ENCODE assay signal across 8 mouse cellular contexts in the genomic region with DNA sequence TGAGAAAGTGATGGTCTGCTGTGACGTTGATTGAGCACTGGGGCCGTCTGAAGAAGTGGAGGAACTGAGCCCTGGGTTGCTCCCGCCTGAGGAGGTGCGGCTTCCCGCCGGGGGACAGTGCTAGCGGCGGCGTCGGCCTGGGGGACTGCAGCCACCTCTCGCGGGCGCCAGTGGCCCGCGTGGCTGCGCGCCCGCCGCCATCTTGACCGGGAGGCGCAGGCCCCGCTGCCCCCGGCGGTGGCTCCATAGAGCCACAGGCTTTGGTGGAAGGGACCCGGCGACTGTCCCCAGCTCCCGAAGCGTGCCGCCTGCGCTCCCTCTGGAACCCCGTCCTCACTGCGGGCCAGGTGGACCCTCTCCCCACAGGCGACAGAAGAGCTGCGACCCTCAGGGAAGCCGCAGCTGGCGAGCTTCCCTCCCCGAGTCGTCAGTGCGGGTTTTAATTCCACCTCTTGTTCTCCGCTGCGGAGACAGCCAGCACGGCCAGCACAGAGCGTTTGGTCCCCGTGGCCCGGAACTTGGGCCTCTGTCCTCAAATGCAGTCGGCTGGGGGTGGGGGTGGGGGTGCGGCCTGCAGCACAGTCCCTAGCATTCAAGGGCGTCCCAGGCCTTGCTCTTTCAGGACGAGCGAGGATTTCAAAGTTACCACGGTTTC. TPM values are rescaled to one million over a fixed set of nuclear protein-coding genes. Genes with fewer than 3 reads are reported as not detected.
DNase-seq lines count a peak whose midpoint lies in the region; ATAC-seq and TF ChIP-seq lines count a peak whose summit lies in the region.

No protein-coding gene starts in this region.

- H3K4me3 ChIP-seq in lung, embryonic 15.5 days = peak overlapping the region; percentile 32
- peak overlapping the region; percentile 33 for H3K4me3 ChIP-seq in embryonic facial prominence, embryonic 14.5 days (ENCODE audit: low read depth, low read length)
- peak overlapping the region; percentile 28 for H3K4me3 ChIP-seq in hindbrain, postnatal 0 days (ENCODE audit: low read length)
- peak overlapping the region; percentile 48 for H3K4me3 ChIP-seq in midbrain, embryonic 10.5 days

- peak overlapping the region; percentile 41 for H3K9ac ChIP-seq in lung, embryonic 15.5 days
- peak overlapping the region; percentile 64 for H3K9ac ChIP-seq in embryonic facial prominence, embryonic 14.5 days (ENCODE audit: low read depth, low read length)
- H3K9ac ChIP-seq in hindbrain, postnatal 0 days (replicated peaks; ENCODE audit: low read length) = peak overlapping the region; percentile 17; the same call in 1 of the 2 replicates

- no peak for ATAC-seq in lung, embryonic 15.5 days (ENCODE audit: borderline replicate concordance, extremely low read depth, low FRiP score, low TSS enrichment)
- no peak for ATAC-seq in embryonic facial prominence, embryonic 14.5 days (ENCODE audit: low read depth)
- ATAC-seq in hindbrain, postnatal 0 days = no peak
- ATAC-seq in monocyte, adult 5-6 weeks (replicated peaks; ENCODE audit: insufficient number of reproducible peaks, low FRiP score, low TSS enrichment, poor library complexity, severe bottlenecking) = no peak

- H3K9me3 ChIP-seq in lung, embryonic 15.5 days = no peaks in the 10 kb centered on the region
- no peaks in the 10 kb centered on the region for H3K9me3 ChIP-seq in embryonic facial prominence, embryonic 14.5 days (ENCODE audit: control insufficient read depth, low read length)
- no peaks in the 10 kb centered on the region for H3K9me3 ChIP-seq in hindbrain, postnatal 0 days (ENCODE audit: low read length)
- H3K9me3 ChIP-seq in midbrain, embryonic 10.5 days (replicated peaks) = no peaks in the 10 kb centered on the region

- H3K27me3 ChIP-seq in lung, embryonic 15.5 days = peaks cover 56% of the 10 kb centered on the region
- H3K27me3 ChIP-seq in embryonic facial prominence, embryonic 14.5 days (replicated peaks; ENCODE audit: control insufficient read depth, insufficient read depth, low read length) = peaks cover 58% of the 10 kb centered on the region
- peaks cover 10% of the 10 kb centered on the region; the same call in 1 of the 2 replicates for H3K27me3 ChIP-seq in hindbrain, postnatal 0 days (ENCODE audit: insufficient read depth, low read length)
- peaks cover 99% of the 10 kb centered on the region for H3K27me3 ChIP-seq in midbrain, embryonic 10.5 days (ENCODE audit: low read depth, poor library complexity, severe bottlenecking)

- DNase-seq in lung, postnatal 10 days = no peak
- no peak for DNase-seq in embryonic facial prominence, embryonic 14.5 days (ENCODE audit: low spot score)
- no peak for DNase-seq in hindbrain, postnatal 0 days (ENCODE audit: low spot score)
- DNase-seq in midbrain, embryonic 10.5 days (ENCODE audit: low spot score) = peak; percentile 57
- no peak for DNase-seq in frontal cortex, postnatal 10 days (ENCODE audit: low spot score in 2 of 2)
- no peak for DNase-seq in layer of hippocampus, adult 8-10 months (ENCODE audit: low spot score in 2 of 2)

- H3K4me1 ChIP-seq in lung, embryonic 15.5 days = peaks cover 20% of the 10 kb centered on the region
- H3K4me1 ChIP-seq in embryonic facial prominence, embryonic 14.5 days (ENCODE audit: control insufficient read depth, insufficient read depth, low read length) = no peaks in the 10 kb centered on the region
- H3K4me1 ChIP-seq in hindbrain, postnatal 0 days (ENCODE audit: insufficient read depth, low read length) = no peaks in the 10 kb centered on the region
- H3K4me1 ChIP-seq in midbrain, embryonic 10.5 days = peaks cover 57% of the 10 kb centered on the region

- H3K36me3 ChIP-seq in lung, embryonic 15.5 days = no peaks in the 10 kb centered on the region
- no peaks in the 10 kb centered on the region for H3K36me3 ChIP-seq in embryonic facial prominence, embryonic 14.5 days (ENCODE audit: control insufficient read depth, insufficient read depth, low read length)
- no peaks in the 10 kb centered on the region for H3K36me3 ChIP-seq in hindbrain, postnatal 0 days (ENCODE audit: insufficient read depth, low read length)
- no peaks in the 10 kb centered on the region for H3K36me3 ChIP-seq in midbrain, embryonic 10.5 days

- 4% methylated on average over 41 of the region's 51 CpGs for WGBS in lung, embryonic 15.5 days
- WGBS in embryonic facial prominence, embryonic 14.5 days = 7% methylated on average over 10 of the region's 51 CpGs
- WGBS in hindbrain, postnatal 0 days = 8% methylated on average over 39 of the region's 51 CpGs
- 4% methylated on average over 51 of the region's 51 CpGs for WGBS in midbrain, embryonic 10.5 days

- H3K4me2 ChIP-seq in lung, embryonic 15.5 days = peak overlapping the region; percentile 65
- H3K4me2 ChIP-seq in embryonic facial prominence, embryonic 14.5 days (ENCODE audit: low read depth, low read length) = peak overlapping the region; percentile 63
- H3K4me2 ChIP-seq in hindbrain, postnatal 0 days (ENCODE audit: low read depth, low read length) = peak overlapping the region; percentile 57

- peak overlapping the region; percentile 37; the same call in 1 of the 2 replicates for H3K27ac ChIP-seq in lung, embryonic 15.5 days
- no peak overlapping the region for H3K27ac ChIP-seq in embryonic facial prominence, embryonic 14.5 days (replicated peaks; ENCODE audit: low read depth, low read length)
- H3K27ac ChIP-seq in hindbrain, postnatal 0 days = no peak overlapping the region
- H3K27ac ChIP-seq in midbrain, embryonic 10.5 days (replicated peaks) = peak overlapping the region; percentile 88

- no peak for TF ChIP-seq CTCF in hindbrain, postnatal 0 days (IDR thresholded peaks at IDR 0.05; ENCODE audit: low read depth)

RNA-seq across cellular contexts. Expression of gene Bcor, which starts 19.9 kb away (rescaled TPM):
- polyA plus RNA-seq in lung, embryonic 15.5 days (2015; fragmentation: Nextera tagmentation; extraction: Ambion mirVana) = 20.1 and 20.8 TPM in 2 replicates
- 15.0 and 17.7 TPM in 2 replicates for polyA plus RNA-seq in embryonic facial prominence, embryonic 14.5 days (2014; fragmentation: Nextera tagmentation; extraction: Ambion mirVana)
- 22.6 and 27.3 TPM in 2 replicates for total RNA-seq in hindbrain, postnatal 0 days (2014; rRNA removed)
- 8.8 and 10.3 TPM in 2 replicates for polyA plus RNA-seq in hindbrain, postnatal 0 days (2015; fragmentation: Nextera tagmentation; extraction: Ambion mirVana)
- polyA plus RNA-seq in midbrain, embryonic 10.5 days (2016; fragmentation: Nextera tagmentation; extraction: Ambion mirVana) = 17.9 and 22.4 TPM in 2 replicates
- total RNA-seq in layer of hippocampus, adult 8-10 months (2022) = 10 to 100 TPM; 17.6 to 21.4 (median 20.3) TPM
- 26.0 to 43.7 TPM (median 27.1 TPM) in 3 replicates for total RNA-seq in monocyte, adult 5-6 weeks (2017)

Comparison
In these comparisons a context has a peak if more than half of its experiments do, and no peak if none do; other contexts are left out.
1. H3K27ac ChIP-seq: peak in lung, embryonic 15.5 days (single experiment) and midbrain, embryonic 10.5 days (single experiment); none in embryonic facial prominence, embryonic 14.5 days (single experiment) and hindbrain, postnatal 0 days (single experiment).
2. Peak in every context shown above with its lines, with median percentiles within 50 percentile points of each other: H3K4me2 ChIP-seq, H3K4me3 ChIP-seq and H3K9ac ChIP-seq.